Mouse (Mus musculus): ENCODE measurements at regions not wholly inside any gene's neighbourhood (a gene's known extent, or its start where the extent isn't known, plus 50 kb on each side); places are given as distances from the start of the nearest gene placed in this dataset.
A peak's percentile ranks its signal among the peaks of the same experiment; 100 is the strongest.

DNA sequence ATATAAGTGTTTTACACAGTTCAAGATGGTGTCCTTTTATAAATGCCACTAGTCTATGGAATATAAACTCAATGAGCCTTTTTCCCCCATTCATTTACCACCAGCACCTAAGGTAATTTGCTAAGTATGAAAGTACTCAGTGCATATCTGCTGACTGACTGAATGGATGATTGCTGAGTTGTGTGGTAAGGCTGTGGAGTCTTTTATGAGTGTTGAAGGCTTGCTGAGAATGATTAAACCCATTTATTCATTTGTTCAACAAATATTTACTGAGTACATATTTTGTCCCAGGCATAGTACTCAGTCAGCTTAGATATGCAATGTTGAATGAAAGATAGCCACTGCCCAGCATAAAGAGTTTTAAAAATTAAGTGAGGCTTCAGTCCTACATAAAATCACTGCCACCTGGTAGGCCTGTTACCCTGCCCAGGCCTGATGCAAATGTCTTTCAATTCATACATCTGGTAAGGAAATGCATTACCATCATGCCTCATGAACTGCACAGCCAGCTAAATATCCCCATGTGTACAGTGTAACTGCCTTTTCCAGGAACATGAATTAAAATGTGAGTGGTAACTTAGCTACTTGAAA, 71.5 kb downstream of the Npy1r start:
- Histone ChIP-seq H3K9ac (replicated peaks; ENCODE audit: low read depth) (no peak overlapping the region), H3K27ac (ENCODE audit: low read length) (no peak overlapping the region), H3K4me2 (replicated peaks; ENCODE audit: low read depth, low read length) (no peak overlapping the region), H3K27me3 (replicated peaks; ENCODE audit: insufficient read depth, low read length) (no peaks in the 10 kb centered on the region), H3K4me1 (ENCODE audit: insufficient read depth, low read depth, low read length) (no peaks in the 10 kb centered on the region), H3K36me3 (ENCODE audit: insufficient read depth, low read length) (no peaks in the 10 kb centered on the region), H3K4me3 (ENCODE audit: low read depth, low read length) (no peak overlapping the region), H3K9me3 (ENCODE audit: low read length) (no peaks in the 10 kb centered on the region)
- DNase-seq (ENCODE audit: low spot score) (no peak), ATAC-seq (no peak)
- TF ChIP-seq EP300 (IDR thresholded peaks at IDR 0.05), result no peak
- TF ChIP-seq CTCF (IDR thresholded peaks at IDR 0.05), result no peak

DNA sequence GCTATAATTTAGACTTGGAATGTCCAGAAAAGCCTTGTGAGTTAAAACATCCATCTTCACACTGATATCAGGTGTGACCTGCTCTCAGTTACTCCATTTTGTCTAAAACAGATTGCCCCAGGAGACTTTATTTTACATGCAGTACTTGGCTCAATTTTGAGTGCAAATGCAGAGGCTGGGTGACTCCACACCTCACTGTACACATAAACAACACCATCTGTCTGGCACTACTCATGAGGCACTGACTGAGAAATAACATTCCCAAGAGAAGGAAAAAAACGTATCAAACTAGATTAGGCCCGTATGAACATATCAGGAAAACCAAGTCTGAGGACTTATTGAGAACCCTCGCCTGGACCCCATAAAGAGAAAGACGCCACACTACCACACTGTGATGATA, 74.1 kb downstream of the Npy1r start:
- Histone ChIP-seq H3K4me1 (ENCODE audit: insufficient read depth, low read depth, low read length) (no peaks in the 10 kb centered on the region), H3K4me3 (ENCODE audit: low read depth, low read length) (no peak overlapping the region), H3K27me3 (replicated peaks; ENCODE audit: insufficient read depth, low read length) (no peaks in the 10 kb centered on the region), H3K27ac (ENCODE audit: low read length) (no peak overlapping the region), H3K4me2 (replicated peaks; ENCODE audit: low read depth, low read length) (no peak overlapping the region), H3K9ac (replicated peaks; ENCODE audit: low read depth) (no peak overlapping the region), H3K9me3 (ENCODE audit: low read length) (no peaks in the 10 kb centered on the region), H3K36me3 (ENCODE audit: insufficient read depth, low read length) (no peaks in the 10 kb centered on the region)
- DNase-seq (ENCODE audit: low spot score) (no peak), ATAC-seq (no peak)
- TF ChIP-seq EP300 (IDR thresholded peaks at IDR 0.05) (no peak), CTCF (IDR thresholded peaks at IDR 0.05) (no peak)
- WGBS, result 81% methylated on average over 4 of the region's 4 CpGs

DNA sequence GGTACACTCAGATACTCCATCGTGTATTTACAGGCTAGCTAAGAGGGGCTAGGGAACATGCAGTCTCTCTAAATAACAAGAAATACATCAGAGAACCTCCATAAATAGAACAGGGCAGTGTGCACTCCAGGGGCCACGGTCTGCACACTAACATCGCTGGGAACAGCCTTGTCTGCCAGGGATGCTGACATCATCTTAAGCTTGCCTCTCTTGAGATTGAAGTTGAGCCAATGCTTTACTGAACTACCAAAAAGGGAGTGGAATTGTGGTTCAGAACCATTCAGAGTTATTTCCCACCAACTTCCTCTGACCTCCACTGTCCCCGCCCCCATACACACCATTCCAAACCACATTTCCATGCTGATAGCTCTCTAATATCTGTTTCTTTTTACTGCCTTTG, 75.7 kb downstream of the Npy1r start:
- Histone ChIP-seq H3K4me2 (replicated peaks; ENCODE audit: low read depth, low read length) (no peak overlapping the region), H3K9ac (replicated peaks; ENCODE audit: low read depth) (no peak overlapping the region), H3K27ac (ENCODE audit: low read length) (no peak overlapping the region), H3K27me3 (replicated peaks; ENCODE audit: insufficient read depth, low read length) (no peaks in the 10 kb centered on the region), H3K36me3 (ENCODE audit: insufficient read depth, low read length) (no peaks in the 10 kb centered on the region), H3K4me3 (ENCODE audit: low read depth, low read length) (no peak overlapping the region), H3K9me3 (ENCODE audit: low read length) (no peaks in the 10 kb centered on the region), H3K4me1 (ENCODE audit: insufficient read depth, low read depth, low read length) (no peaks in the 10 kb centered on the region)
- TF ChIP-seq EP300 (IDR thresholded peaks at IDR 0.05) (no peak), CTCF (IDR thresholded peaks at IDR 0.05) (no peak)
- ATAC-seq (peak; percentile 66), DNase-seq (ENCODE audit: low spot score) (peak; percentile 38)
- WGBS, result 56% methylated on average over 4 of the region's 4 CpGs

DNA sequence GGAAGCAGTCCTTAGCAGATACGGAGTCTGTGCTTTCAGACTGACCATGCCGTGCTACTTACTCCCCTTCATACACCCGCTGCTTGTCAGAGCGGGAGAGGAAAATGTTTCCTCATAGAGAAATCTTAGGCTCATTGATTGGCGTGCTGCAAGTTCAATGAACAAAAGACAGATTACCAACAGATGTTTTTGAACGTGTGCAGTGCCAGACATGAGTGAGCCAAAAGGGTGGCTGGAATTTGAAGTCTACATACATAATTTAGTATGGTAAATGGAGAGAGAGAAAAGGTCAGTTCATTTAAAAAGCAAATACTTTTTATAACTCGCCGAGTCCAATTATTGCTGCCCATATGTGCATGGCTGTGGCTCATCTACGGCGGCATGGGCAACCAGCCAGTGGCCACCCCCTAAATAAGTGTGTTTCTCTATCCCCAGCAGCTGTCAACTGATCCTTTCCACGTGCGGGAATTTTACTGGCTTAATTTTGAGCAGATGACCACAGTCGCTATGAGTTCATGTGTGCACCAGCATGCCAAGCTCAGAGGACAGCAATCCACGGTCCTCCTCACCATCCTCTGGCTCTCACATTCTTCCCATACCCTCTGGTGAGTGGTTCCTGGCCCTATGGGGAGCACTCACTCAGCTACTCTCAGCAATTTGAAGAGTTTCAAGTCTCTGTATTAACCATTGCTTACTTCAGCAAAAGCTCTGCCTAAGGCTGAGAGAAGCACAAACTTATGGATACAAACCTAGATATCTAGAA, 80.3 kb downstream of the Npy1r start:
- Histone ChIP-seq H3K9me3 (ENCODE audit: low read length) (no peaks in the 10 kb centered on the region), H3K4me3 (ENCODE audit: low read depth, low read length) (no peak overlapping the region), H3K4me1 (ENCODE audit: insufficient read depth, low read depth, low read length) (no peaks in the 10 kb centered on the region), H3K9ac (replicated peaks; ENCODE audit: low read depth) (no peak overlapping the region), H3K36me3 (ENCODE audit: insufficient read depth, low read length) (no peaks in the 10 kb centered on the region), H3K27me3 (replicated peaks; ENCODE audit: insufficient read depth, low read length) (no peaks in the 10 kb centered on the region), H3K4me2 (replicated peaks; ENCODE audit: low read depth, low read length) (no peak overlapping the region), H3K27ac (ENCODE audit: low read length) (no peak overlapping the region)
- ATAC-seq (peak; percentile 74), DNase-seq (ENCODE audit: low spot score) (peak; percentile 40)
- TF ChIP-seq CTCF (IDR thresholded peaks at IDR 0.05), result no peak
- no peak for TF ChIP-seq EP300 (IDR thresholded peaks at IDR 0.05)
- WGBS, result 37% methylated on average over 14 of the region's 14 CpGs

DNA sequence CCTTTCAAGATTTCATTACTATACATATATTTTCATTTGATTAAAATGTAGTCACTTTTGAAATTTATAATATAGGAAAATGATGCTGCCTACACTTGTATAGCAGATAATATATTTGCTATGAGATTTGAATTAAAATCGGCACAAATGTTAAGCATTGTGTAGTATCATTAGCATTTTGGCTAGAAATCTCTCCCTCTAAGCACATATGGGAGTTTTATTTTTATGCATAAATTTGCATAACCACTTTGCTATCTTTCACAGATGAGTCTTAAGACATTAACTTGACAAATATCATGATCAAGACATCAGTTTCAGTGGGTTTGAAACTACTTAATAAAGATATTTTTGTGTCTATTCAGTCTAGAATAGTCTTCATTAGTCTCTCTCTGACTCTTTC, 80.4 kb upstream of the Naf1 start:
- H3K4me1 ChIP-seq (ENCODE audit: insufficient read depth, low read depth, low read length), result no peaks in the 10 kb centered on the region
- no peak overlapping the region for H3K27ac ChIP-seq (ENCODE audit: low read length)
- H3K9me3 ChIP-seq (ENCODE audit: low read length), result no peaks in the 10 kb centered on the region
- WGBS, result 94% methylated on average over 1 of the region's 1 CpGs
- no peak overlapping the region for H3K9ac ChIP-seq (replicated peaks; ENCODE audit: low read depth)
- H3K4me3 ChIP-seq (ENCODE audit: low read depth, low read length), result no peak overlapping the region
- H3K27me3 ChIP-seq (replicated peaks; ENCODE audit: insufficient read depth, low read length), result no peaks in the 10 kb centered on the region
- DNase-seq (ENCODE audit: low spot score) (no peak), ATAC-seq (no peak)
- H3K4me2 ChIP-seq (replicated peaks; ENCODE audit: low read depth, low read length), result no peak overlapping the region
- TF ChIP-seq EP300 (IDR thresholded peaks at IDR 0.05), result no peak
- no peak for TF ChIP-seq CTCF (IDR thresholded peaks at IDR 0.05)
- no peaks in the 10 kb centered on the region for H3K36me3 ChIP-seq (ENCODE audit: insufficient read depth, low read length)

DNA sequence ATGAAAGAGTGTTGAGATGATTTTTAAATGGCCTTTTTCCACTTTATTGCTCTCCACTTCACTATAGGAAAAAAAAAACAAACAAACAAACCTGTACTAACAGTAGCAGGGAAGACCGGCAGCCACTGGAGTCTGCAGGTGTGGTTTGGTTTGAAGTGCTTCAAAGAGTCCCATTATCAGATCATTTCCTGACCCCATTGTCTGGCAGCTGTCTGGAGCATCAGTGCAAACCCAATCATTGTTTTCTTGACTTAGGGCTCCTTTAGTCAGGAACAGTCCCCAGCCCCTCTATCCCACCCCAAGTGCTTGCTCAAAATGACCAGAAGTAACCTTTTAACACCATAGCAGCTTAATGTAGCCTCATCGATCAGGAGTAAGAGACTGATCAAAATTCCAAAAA, 77.4 kb upstream of the Naf1 start:
- TF ChIP-seq CTCF (IDR thresholded peaks at IDR 0.05), result no peak
- no peak for TF ChIP-seq EP300 (IDR thresholded peaks at IDR 0.05)
- DNase-seq (ENCODE audit: low spot score) (no peak), ATAC-seq (no peak)
- Histone ChIP-seq H3K4me3 (ENCODE audit: low read depth, low read length) (no peak overlapping the region), H3K9ac (replicated peaks; ENCODE audit: low read depth) (no peak overlapping the region), H3K36me3 (ENCODE audit: insufficient read depth, low read length) (no peaks in the 10 kb centered on the region), H3K4me2 (replicated peaks; ENCODE audit: low read depth, low read length) (no peak overlapping the region), H3K9me3 (ENCODE audit: low read length) (no peaks in the 10 kb centered on the region), H3K27ac (ENCODE audit: low read length) (no peak overlapping the region), H3K27me3 (replicated peaks; ENCODE audit: insufficient read depth, low read length) (no peaks in the 10 kb centered on the region), H3K4me1 (ENCODE audit: insufficient read depth, low read depth, low read length) (no peaks in the 10 kb centered on the region)
- 50% methylated on average over 2 of the region's 2 CpGs for WGBS

Data from lung, postnatal 0 days (tissue).